In genomic region chr10:103253842-103254803, GRCm38 (mm10) we compare ENCODE assay signal across 10 mouse cellular contexts. TPM values are rescaled to one million over a fixed set of nuclear protein-coding genes. Genes with fewer than 3 reads are reported as not detected.
A peak's percentile ranks its signal among the peaks of the same experiment; 100 is the strongest.
DNase-seq lines count a peak whose midpoint lies in the region; ATAC-seq lines count a peak whose summit lies in the region.
"Had no signal": no experiment of that assay in that cellular context is flagged by ENCODE, and none has a peak within 500 bp of the region (broad histone marks: within the 10 kb centered on the region; RNA-seq: fewer than 3 reads in every experiment).

No protein-coding gene starts in this region.

- H3K36me3 ChIP-seq in limb, embryonic 12.5 days, result no peaks in the 10 kb centered on the region
- no peaks in the 10 kb centered on the region for H3K36me3 ChIP-seq in limb, embryonic 10.5 days
- H3K36me3 ChIP-seq in midbrain, embryonic 16.5 days (ENCODE audit: control insufficient read depth, insufficient read depth, low read length), result no peaks in the 10 kb centered on the region
- H3K36me3 ChIP-seq: limb, embryonic 15.5 days had no signal

- no peak overlapping the region for H3K27ac ChIP-seq in limb, embryonic 12.5 days
- H3K27ac ChIP-seq in limb, embryonic 10.5 days, result no peak overlapping the region
- no peak overlapping the region for H3K27ac ChIP-seq in midbrain, embryonic 16.5 days (ENCODE audit: low read length)
- H3K27ac ChIP-seq: limb, embryonic 15.5 days had no signal

- H3K9ac ChIP-seq in limb, embryonic 12.5 days (replicated peaks), result no peak overlapping the region
- no peak overlapping the region for H3K9ac ChIP-seq in midbrain, embryonic 16.5 days (ENCODE audit: low read depth, low read length)
- H3K9ac ChIP-seq: limb, embryonic 15.5 days had no signal

- no peaks in the 10 kb centered on the region for H3K27me3 ChIP-seq in limb, embryonic 12.5 days
- H3K27me3 ChIP-seq in limb, embryonic 10.5 days (ENCODE audit: low read depth, poor library complexity, severe bottlenecking), result no peaks in the 10 kb centered on the region
- no peaks in the 10 kb centered on the region for H3K27me3 ChIP-seq in midbrain, embryonic 16.5 days (ENCODE audit: control insufficient read depth, insufficient read depth, low read depth, low read length)
- H3K27me3 ChIP-seq: limb, embryonic 15.5 days had no signal

- 47% methylated on average over 5 of the region's 5 CpGs for WGBS in limb, embryonic 12.5 days
- 53% methylated on average over 5 of the region's 5 CpGs for WGBS in limb, embryonic 10.5 days
- WGBS in midbrain, embryonic 16.5 days, result 56% methylated on average over 5 of the region's 5 CpGs

- no peaks in the 10 kb centered on the region for H3K9me3 ChIP-seq in limb, embryonic 12.5 days
- H3K9me3 ChIP-seq in limb, embryonic 10.5 days (replicated peaks), result no peaks in the 10 kb centered on the region
- H3K9me3 ChIP-seq in midbrain, embryonic 16.5 days (replicated peaks; ENCODE audit: control insufficient read depth, low read length, poor library complexity, severe bottlenecking), result no peaks in the 10 kb centered on the region
- H3K9me3 ChIP-seq: limb, embryonic 15.5 days had no signal

- H3K4me2 ChIP-seq in limb, embryonic 12.5 days, result no peak overlapping the region
- H3K4me2 ChIP-seq in midbrain, embryonic 16.5 days (ENCODE audit: low read length), result no peak overlapping the region
- H3K4me2 ChIP-seq: limb, embryonic 15.5 days had no signal

- no peak for DNase-seq in cerebellum, postnatal 4 days (ENCODE audit: low spot score in 2 of 2)
- no peak for DNase-seq in limb, embryonic 10.5 days (ENCODE audit: low spot score)
- peak; percentile 3 for DNase-seq in fibroblast of lung, adult 2 months (ENCODE audit: low read depth)
- DNase-seq in urinary bladder, adult 2 months (ENCODE audit: low spot score), result no peak

- no peaks in the 10 kb centered on the region for H3K4me1 ChIP-seq in limb, embryonic 12.5 days (replicated peaks)
- no peaks in the 10 kb centered on the region for H3K4me1 ChIP-seq in limb, embryonic 10.5 days
- no peaks in the 10 kb centered on the region for H3K4me1 ChIP-seq in midbrain, embryonic 16.5 days (ENCODE audit: control insufficient read depth, insufficient read depth, low read length)
- H3K4me1 ChIP-seq: limb, embryonic 15.5 days had no signal

- peak; percentile 45; the same call in 1 of the 2 replicates for ATAC-seq in cerebellum, adult (ENCODE audit: insufficient number of reproducible peaks, low FRiP score, low TSS enrichment)
- ATAC-seq in limb, embryonic 12.5 days (ENCODE audit: insufficient number of reproducible peaks, insufficient read depth, low FRiP score, low TSS enrichment, low read depth), result 0 out of 2 replicates have a peak, but pooled peaks have one; percentile 26
- ATAC-seq in midbrain, embryonic 16.5 days, result peak; percentile 84; the same call in 1 of the 2 replicates
- ATAC-seq in megakaryocyte-erythroid progenitor cell, adult 5-6 weeks (replicated peaks; ENCODE audit: low FRiP score, low TSS enrichment, poor library complexity, severe bottlenecking), result no peak

- no peak overlapping the region for H3K4me3 ChIP-seq in limb, embryonic 12.5 days (replicated peaks)
- H3K4me3 ChIP-seq in limb, embryonic 10.5 days, result no peak overlapping the region
- no peak overlapping the region for H3K4me3 ChIP-seq in midbrain, embryonic 16.5 days (ENCODE audit: low read depth, low read length)
- H3K4me3 ChIP-seq: erythroblast, embryonic 14.5 days; limb, embryonic 15.5 days had no signal

RNA-seq across cellular contexts. Expression of gene Lrriq1, which starts 18.0 kb away (rescaled TPM):
- 0.13 and 0.19 TPM in 2 replicates for polyA plus RNA-seq in limb, embryonic 12.5 days (2016; fragmentation: Nextera tagmentation; extraction: Ambion mirVana)
- polyA plus RNA-seq in limb, embryonic 10.5 days (2016; fragmentation: Nextera tagmentation; extraction: Ambion mirVana), result 0.31 and 0.49 TPM in 2 replicates
- polyA plus RNA-seq in midbrain, embryonic 16.5 days (2015; fragmentation: Nextera tagmentation; extraction: Ambion mirVana), result 4.0 and 4.1 TPM in 2 replicates
- 0.11 and 0.29 TPM in 2 replicates for polyA plus RNA-seq in urinary bladder, adult 2 months (2012; rRNA removed)
- not detected in 2 replicates for total RNA-seq in megakaryocyte-erythroid progenitor cell, adult 5-6 weeks (2014; fragmentation: Nextera tagmentation)
- total RNA-seq in megakaryocyte-erythroid progenitor cell, adult 5-6 weeks (2017), result not detected in 2 replicates
- polyA plus RNA-seq: erythroblast, embryonic 14.5 days had no signal
